Mouse (Mus musculus) embryo, embryonic 10.5 days (tissue): ENCODE data around the gene Id1.

Experiments used
- DNase-seq: peaks from one replicate; pipeline ENCODE4 v3.0.0-alpha.2; 2015; ENCODE audit warnings: low spot score

Id1 gene

GRCm38 (mm10) chr2:152753944-152754711 lies 18.1 kb downstream of the Id1 start, which contains the start of gene Cox4i2:
Gene Cox4i2, plus strand, starts transcription at chr2:152754173.
- DNase-seq: no peak

- DNase-seq: no peak
Measured at GRCm38 (mm10) chr2:152756474-152757393, 20.7 kb downstream of the Id1 start.

- DNase-seq: no peak
Measured at GRCm38 (mm10) chr2:152757478-152757877, 21.4 kb downstream of the Id1 start.

GRCm38 (mm10) chr2:152758351-152758750 lies 22.3 kb downstream of the Id1 start:
- no peak for DNase-seq

GRCm38 (mm10) chr2:152763310-152763709 lies 27.3 kb downstream of the Id1 start:
- DNase-seq: no peak

- peak; percentile 44 for DNase-seq
Measured at GRCm38 (mm10) chr2:152764172-152765044, 28.4 kb downstream of the Id1 start.

GRCm38 (mm10) chr2:152765045-152765674 lies 29.1 kb downstream of the Id1 start:
- DNase-seq: no peak

GRCm38 (mm10) chr2:152766387-152767123 lies 30.5 kb downstream of the Id1 start:
- peak; percentile 92 for DNase-seq

- peak; percentile 81 for DNase-seq
Measured at GRCm38 (mm10) chr2:152767618-152768271, 31.7 kb downstream of the Id1 start.

GRCm38 (mm10) chr2:152769677-152770076 lies 33.6 kb downstream of the Id1 start:
- no peak for DNase-seq

- no peak for DNase-seq
Measured at GRCm38 (mm10) chr2:152771571-152771970, 35.5 kb downstream of the Id1 start.

- DNase-seq: no peak
Measured at GRCm38 (mm10) chr2:152772231-152772630, 36.2 kb downstream of the Id1 start.

- no peak for DNase-seq
Measured at GRCm38 (mm10) chr2:152775357-152775756, 39.3 kb downstream of the Id1 start.

- no peak for DNase-seq
Measured at GRCm38 (mm10) chr2:152776019-152776418, 40.0 kb downstream of the Id1 start.

GRCm38 (mm10) chr2:152776435-152776834 lies 40.4 kb downstream of the Id1 start:
- DNase-seq: no peak

GRCm38 (mm10) chr2:152777081-152777480 lies 41.0 kb downstream of the Id1 start:
- no peak for DNase-seq

GRCm38 (mm10) chr2:152780466-152780865 lies 44.4 kb downstream of the Id1 start:
- DNase-seq: no peak

- no peak for DNase-seq
Measured at GRCm38 (mm10) chr2:152781031-152781711, 45.1 kb downstream of the Id1 start.

- DNase-seq: no peak
Measured at GRCm38 (mm10) chr2:152782656-152783055, 46.6 kb downstream of the Id1 start.

GRCm38 (mm10) chr2:152783241-152783640 lies 47.2 kb downstream of the Id1 start:
- DNase-seq: no peak
